Mouse (Mus musculus) urinary bladder, postnatal 4 days (tissue): ENCODE measurements around the gene Tet2.

ENCODE experiments used
- DNase-seq, 2 experiments: peaks; one replicate each; pipeline ENCODE4 v3.0.0; 2021 to 2022; ENCODE audit warnings: low spot score in 2 of 2

Tet2 gene

DNA sequence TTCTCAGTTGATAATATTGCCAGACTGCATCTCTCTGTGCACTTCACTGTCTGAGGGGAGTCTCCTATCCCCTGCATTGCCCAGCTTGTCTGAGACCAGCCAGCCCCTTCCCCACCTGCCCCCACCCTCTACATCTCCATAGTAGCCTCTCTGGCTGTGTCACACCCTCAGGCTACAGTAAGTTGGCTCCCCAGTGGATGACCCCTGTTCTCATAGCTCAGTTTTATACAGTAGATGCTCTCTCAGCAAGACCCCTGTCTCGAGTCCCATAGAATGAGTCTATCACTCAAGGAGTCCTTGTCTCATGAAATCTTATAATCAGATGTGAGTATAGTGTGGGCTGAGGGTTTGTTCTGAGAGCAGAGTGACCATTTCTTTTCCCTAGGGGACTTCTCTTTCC is 85.8 kb downstream of the Tet2 start:
- DNase-seq = no peak

DNA sequence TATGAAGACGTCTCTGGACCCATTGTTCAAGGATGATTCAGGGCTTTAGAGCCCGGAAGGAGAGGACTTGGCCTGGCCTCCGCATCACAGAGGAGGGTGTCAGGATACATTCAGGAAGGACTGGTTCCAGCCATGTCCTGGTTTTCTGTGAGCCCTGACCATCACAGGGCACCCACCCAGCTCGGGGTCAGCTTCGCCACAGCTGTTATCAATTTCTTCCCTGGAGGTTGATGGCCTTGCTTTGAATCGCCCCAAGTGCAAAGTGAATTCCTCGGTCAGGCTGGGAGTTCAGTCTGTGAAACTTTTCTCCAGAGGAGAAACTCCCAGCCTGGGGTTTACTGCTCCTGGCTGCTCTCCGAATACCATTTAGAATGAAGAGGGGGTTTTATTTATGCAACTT is 91.0 kb downstream of the Tet2 start:
- no peak for DNase-seq

- DNase-seq = no peak
Measured at GRCm38 (mm10) chr3:133436919-133437320, 108.0 kb downstream of the Tet2 start.

- no peak for DNase-seq
Measured at GRCm38 (mm10) chr3:133436279-133436860, 108.6 kb downstream of the Tet2 start.

DNA sequence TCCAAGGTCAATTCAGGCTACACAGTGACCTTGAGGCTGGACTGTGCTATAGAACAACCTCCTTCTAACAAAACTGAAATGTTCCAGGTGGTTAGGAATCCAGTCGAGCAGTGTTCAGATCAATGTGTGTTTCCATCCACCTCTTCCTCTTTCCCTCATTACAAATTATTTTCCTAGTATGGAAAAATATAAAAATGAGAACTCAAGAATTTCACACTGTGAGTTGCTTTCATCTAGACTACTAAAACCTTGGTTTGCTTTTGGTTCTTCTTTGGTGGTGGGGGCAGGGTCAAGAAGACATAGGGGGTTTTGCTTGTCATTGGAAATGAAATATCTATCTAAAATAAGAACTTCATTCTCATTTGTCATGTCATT is 109.2 kb downstream of the Tet2 start:
- DNase-seq = no peak

DNA sequence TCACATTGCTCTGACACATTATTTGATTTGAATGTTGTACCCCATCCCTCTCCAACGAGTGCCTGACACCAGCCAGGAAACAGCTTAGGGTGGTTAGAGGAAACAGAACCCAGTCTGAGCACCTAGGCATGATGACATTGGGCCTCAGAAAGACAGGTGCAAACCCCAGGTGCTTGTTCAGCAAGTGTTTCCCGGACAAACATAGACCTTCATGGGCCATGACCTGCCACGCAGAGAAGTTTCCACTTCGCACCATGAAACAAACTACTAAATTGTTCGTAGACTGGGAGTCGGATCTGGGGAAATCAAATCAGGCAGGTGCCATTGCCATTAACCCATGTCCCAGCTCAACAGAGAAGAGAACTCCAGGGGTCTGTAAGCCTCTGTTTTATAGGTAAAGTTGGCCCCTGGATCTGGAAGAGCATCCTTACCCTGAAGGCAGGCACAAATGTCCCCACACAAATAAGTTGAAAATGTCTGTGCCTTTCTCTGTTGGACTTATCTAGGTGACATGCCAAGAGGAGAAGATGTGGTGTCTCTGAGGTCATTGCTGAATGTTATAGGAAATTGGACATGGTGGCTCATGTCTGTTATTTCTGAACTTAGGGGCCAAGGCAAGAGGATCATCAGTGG is 109.7 kb downstream of the Tet2 start:
- no peak for DNase-seq

- no peak for DNase-seq
Measured at GRCm38 (mm10) chr3:133429394-133430173, 115.4 kb downstream of the Tet2 start.

- DNase-seq = no peak
Measured at GRCm38 (mm10) chr3:133428003-133428402, 116.9 kb downstream of the Tet2 start.

GRCm38 (mm10) chr3:133423073-133423472 is 121.9 kb downstream of the Tet2 start:
- no peak for DNase-seq

- no peak for DNase-seq
Measured at GRCm38 (mm10) chr3:133414747-133415146, 130.2 kb downstream of the Tet2 start.
